Mouse (Mus musculus) heart, adult 2 months (tissue): ENCODE results near the gene Cenph. TPM values are rescaled to one million over a fixed set of nuclear protein-coding genes. Genes with fewer than 3 reads are reported as not detected.

Experiments
- DNase-seq, 2 experiments: peaks; one replicate each; pipeline ENCODE4 v3.0.0; 2021
- H3K27ac ChIP-seq: fragments of 200-600 bp; 2 replicates; pipeline ENCODE4 v1.8.1; 2022
- H3K27me3 ChIP-seq: fragments of 200-500 bp; 2 replicates; pipeline ENCODE4 v1.6.1; 2012; ENCODE audit warnings: mild to moderate bottlenecking, low read length, inconsistent platforms, mixed read lengths; ENCODE audit not compliant: control insufficient read depth, insufficient read depth
- H3K36me3 ChIP-seq: fragments of 200-500 bp; 2 replicates; pipeline ENCODE4 v1.6.1; 2012; ENCODE audit warnings: low read length, inconsistent platforms; ENCODE audit not compliant: control insufficient read depth, insufficient read depth
- H3K4me1 ChIP-seq: fragments of 200-500 bp; 2 replicates; pipeline ENCODE4 v1.6.1; 2011; ENCODE audit warnings: low read length; ENCODE audit not compliant: control insufficient read depth, insufficient read depth
- H3K4me3 ChIP-seq: fragments of 200-600 bp; 2 replicates; pipeline ENCODE4 v1.8.1; 2022
- H3K79me2 ChIP-seq: fragments of 200-500 bp; replicated peaks from 2 replicates; pipeline ENCODE4 v1.6.1; 2012; ENCODE audit warnings: mild to moderate bottlenecking, inconsistent platforms, low read length, moderate library complexity, mixed read lengths; ENCODE audit not compliant: control insufficient read depth, insufficient read depth
- H3K9ac ChIP-seq: fragments of 200-500 bp; 2 replicates; pipeline ENCODE4 v1.6.1; 2012; ENCODE audit warnings: low read depth, mild to moderate bottlenecking, control low read depth, inconsistent platforms, low read length, mixed read lengths
- CTCF ChIP-seq: fragments of 200-600 bp; IDR thresholded peaks from 2 replicates; pipeline ENCODE4 v1.8.1; 2022; ENCODE audit warnings: antibody characterized with exemption, mild to moderate bottlenecking, moderate library complexity
- EP300 ChIP-seq: fragments of 200-500 bp; IDR thresholded peaks from 2 replicates; pipeline ENCODE4 v1.6.1; 2011; ENCODE audit warnings: low read depth, low read length, control low read depth; ENCODE audit not compliant: insufficient read depth
- POLR2A ChIP-seq: fragments of 200-500 bp; IDR thresholded peaks from 2 replicates; pipeline ENCODE4 v1.6.1; 2011; ENCODE audit warnings: mild to moderate bottlenecking, low read depth, low read length, control low read depth; ENCODE audit not compliant: insufficient read depth
- WGBS: fragments of 180-500 bp; shearing (Covaris S2); methylation state at CpG from one replicate; pipeline ENCODE4 v1.1.7; 2018; 5-methylcytosine and 5-hydroxymethylcytosine counted together
- intact Hi-C: fragments of 180-260 bp; cut with DNase I; formaldehyde crosslinking; loops from one replicate; pipeline ENCODE4 v1.15.1; 2025
- polyA plus RNA-seq: library from polyadenylated mRNA; depleted of rRNA; stranded (reverse); fragments of >200 nt; gene quantifications from 2 replicates; pipeline ENCODE4 v1.2.3, GENCODE M21; 2012; rRNA removed
- total RNA-seq, 2 experiments: library from RNA; stranded (reverse); gene quantifications; 2 replicates each; pipeline ENCODE4 v1.2.3; 2021

The Cenph gene
- total and polyA plus RNA-seq, 3 experiments, result 0.08 to 0.23 TPM; not detected in 1

GRCm38 (mm10) chr13:100721656-100722055 lies 54.0 kb downstream of the Cenph start:
- H3K36me3 ChIP-seq, result peaks cover 11% of the 10 kb centered on the region
- no peak overlapping the region for H3K4me3 ChIP-seq
- no peak for DNase-seq
- intact Hi-C loops, result no loop called here
- no peak for TF ChIP-seq EP300
- no peak for TF ChIP-seq POLR2A
- no peak for TF ChIP-seq CTCF
- no peak overlapping the region for H3K9ac ChIP-seq
- peaks cover 5% of the 10 kb centered on the region for H3K4me1 ChIP-seq
- 92% methylated on average over 5 of the region's 5 CpGs for WGBS
- H3K27me3 ChIP-seq, result no peaks in the 10 kb centered on the region; the same call in 1 of the 2 replicates
- H3K27ac ChIP-seq, result no peak overlapping the region
- H3K79me2 ChIP-seq, result 0 out of 2 replicates have a peak, but pooled peaks cover 2% of the 10 kb centered on the region

GRCm38 (mm10) chr13:100715467-100715866 lies 60.2 kb downstream of the Cenph start:
- intact Hi-C loops, result no loop called here
- no peak overlapping the region for H3K9ac ChIP-seq
- H3K79me2 ChIP-seq, result no peaks in the 10 kb centered on the region
- H3K4me3 ChIP-seq, result no peak overlapping the region
- H3K27ac ChIP-seq, result no peak overlapping the region
- H3K4me1 ChIP-seq, result peaks cover 2% of the 10 kb centered on the region; the same call in 1 of the 2 replicates
- WGBS, result 84% methylated on average over 6 of the region's 6 CpGs
- DNase-seq, result no peak
- H3K36me3 ChIP-seq, result peaks cover 7% of the 10 kb centered on the region
- TF ChIP-seq CTCF, result no peak
- no peak for TF ChIP-seq POLR2A
- TF ChIP-seq EP300, result no peak
- no peaks in the 10 kb centered on the region for H3K27me3 ChIP-seq

Other genes with a start within 250 kb of the Cenph start
- under 1 TPM; 0.43 to 0.76 TPM for gene Ocln, start 223.2 kb downstream of the Cenph start, total RNA-seq
- 0.37 and 0.82 TPM in 2 replicates for gene Ocln, start 223.2 kb downstream of the Cenph start, polyA plus RNA-seq
- under 1 TPM; 0.27 to 0.34 TPM for gene Marveld2, start 158.9 kb downstream of the Cenph start, total RNA-seq
- gene Marveld2, start 158.9 kb downstream of the Cenph start, polyA plus RNA-seq, result 0.50 and 0.66 TPM in 2 replicates
- 10 to 100 TPM; 55.1 to 65.7 TPM for gene Ak6, start 124.9 kb downstream of the Cenph start, total RNA-seq
- gene Ak6, start 124.9 kb downstream of the Cenph start, polyA plus RNA-seq, result 49.9 and 92.7 TPM in 2 replicates
- gene Rad17, start 124.8 kb downstream of the Cenph start, total RNA-seq, result 10 to 100 TPM; 15.0 TPM
- 5.6 and 9.5 TPM in 2 replicates for gene Rad17, start 124.8 kb downstream of the Cenph start, polyA plus RNA-seq
- 1 to 10 TPM; 9.8 TPM for gene Taf9, start 124.3 kb downstream of the Cenph start, total RNA-seq
- 2.2 and 3.4 TPM in 2 replicates for gene Taf9, start 124.3 kb downstream of the Cenph start, polyA plus RNA-seq
- gene Ccdc125, start 106.2 kb downstream of the Cenph start, total RNA-seq, result under 1 TPM; 0.32 to 0.39 TPM
- gene Ccdc125, start 106.2 kb downstream of the Cenph start, polyA plus RNA-seq, result 0.59 and 0.70 TPM in 2 replicates
- gene Cdk7, start 45.0 kb downstream of the Cenph start, total RNA-seq, result 10 to 100 TPM; 21.7 to 24.0 TPM
- gene Cdk7, start 45.0 kb downstream of the Cenph start, polyA plus RNA-seq, result 11.2 and 18.2 TPM in 2 replicates
- 100 to 1,000 TPM; 185 to 206 TPM for gene Mrps36, start 31.2 kb downstream of the Cenph start, total RNA-seq
- 161 and 254 TPM in 2 replicates for gene Mrps36, start 31.2 kb downstream of the Cenph start, polyA plus RNA-seq
- gene Ccnb1, start 10.7 kb upstream of the Cenph start, total RNA-seq, result under 1 TPM; 0.21 to 0.41 TPM
- gene Ccnb1, start 10.7 kb upstream of the Cenph start, polyA plus RNA-seq, result 0.35 and 0.59 TPM in 2 replicates
- 10 to 100 TPM; 21.0 to 21.2 TPM for gene Slc30a5, start 57.5 kb upstream of the Cenph start, total RNA-seq
- 13.4 and 25.0 TPM in 2 replicates for gene Slc30a5, start 57.5 kb upstream of the Cenph start, polyA plus RNA-seq